Mouse (Mus musculus) hindbrain, postnatal 0 days (tissue): ENCODE measurements around the gene Wnt2b. TPM values are rescaled to one million over a fixed set of nuclear protein-coding genes. Genes with fewer than 3 reads are reported as not detected.

Source experiments
- ATAC-seq: fragments of 200-750 bp; cut with Nextera tagmentation; 2 replicates; pipeline ENCODE4 v1.8.0; 2017; ENCODE audit warnings: mild to moderate bottlenecking, moderate TSS enrichment, moderate library complexity
- DNase-seq: peaks from one replicate; pipeline ENCODE4 v3.0.0-alpha.2; 2015; ENCODE audit warnings: low spot score
- H3K27ac ChIP-seq: fragments of 300-500 bp; sonication (generic); 2 replicates; pipeline ENCODE4 v1.5.1; 2014; ENCODE audit warnings: mild to moderate bottlenecking
- H3K27me3 ChIP-seq: fragments of 300-500 bp; sonication (generic); 2 replicates; pipeline ENCODE4 v1.6.1; 2014; ENCODE audit warnings: low read length, mixed read lengths; ENCODE audit not compliant: insufficient read depth
- H3K36me3 ChIP-seq: fragments of 300-500 bp; sonication (generic); 2 replicates; pipeline ENCODE4 v1.6.1; 2014; ENCODE audit warnings: low read length, mixed read lengths; ENCODE audit not compliant: insufficient read depth
- H3K4me1 ChIP-seq: fragments of 300-500 bp; sonication (generic); 2 replicates; pipeline ENCODE4 v1.6.1; 2014; ENCODE audit warnings: antibody characterized with exemption, low read length, mixed read lengths; ENCODE audit not compliant: insufficient read depth
- H3K4me2 ChIP-seq: fragments of 300-500 bp; sonication (generic); 2 replicates; pipeline ENCODE4 v1.6.1; 2014; ENCODE audit warnings: low read depth, mild to moderate bottlenecking, low read length, moderate library complexity, mixed read lengths
- H3K4me3 ChIP-seq: fragments of 300-500 bp; sonication (generic); 2 replicates; pipeline ENCODE4 v1.5.1; 2014; ENCODE audit warnings: low read length
- H3K9ac ChIP-seq: fragments of 300-500 bp; sonication (generic); replicated peaks from 2 replicates; pipeline ENCODE4 v1.6.1; 2014; ENCODE audit warnings: mild to moderate bottlenecking, low read length, moderate library complexity, mixed read lengths
- H3K9me3 ChIP-seq: fragments of 300-500 bp; sonication (generic); 2 replicates; pipeline ENCODE4 v1.6.1; 2016; ENCODE audit warnings: low read length, mixed read lengths
- CTCF ChIP-seq: IDR thresholded peaks from 2 replicates; pipeline ENCODE4 v1.5.1; 2016; ENCODE audit warnings: antibody characterized with exemption, control low read depth, low read depth
- WGBS: fragments of 180-500 bp; shearing (Covaris S2); extraction: QIAGEN DNeasy Blood & Tissue Kit; methylation state at CpG from one replicate; pipeline ENCODE4 v1.1.7; 2014; 5-methylcytosine and 5-hydroxymethylcytosine counted together
- polyA plus RNA-seq: library from polyadenylated mRNA; unstranded; fragments of >200 nt; fragmentation: Nextera tagmentation; extraction: Ambion mirVana; gene quantifications from 2 replicates; pipeline ENCODE4 v1.2.1, GENCODE M21; 2015
- total RNA-seq: library from RNA; depleted of rRNA; stranded (reverse); fragments of >200 nt; gene quantifications from 2 replicates; pipeline ENCODE4 v1.2.3, GENCODE M21; 2014; rRNA removed

Gene Wnt2b
- total and polyA plus RNA-seq, 2 experiments from 2014 or later = 0.56 to 3.2 TPM

DNA sequence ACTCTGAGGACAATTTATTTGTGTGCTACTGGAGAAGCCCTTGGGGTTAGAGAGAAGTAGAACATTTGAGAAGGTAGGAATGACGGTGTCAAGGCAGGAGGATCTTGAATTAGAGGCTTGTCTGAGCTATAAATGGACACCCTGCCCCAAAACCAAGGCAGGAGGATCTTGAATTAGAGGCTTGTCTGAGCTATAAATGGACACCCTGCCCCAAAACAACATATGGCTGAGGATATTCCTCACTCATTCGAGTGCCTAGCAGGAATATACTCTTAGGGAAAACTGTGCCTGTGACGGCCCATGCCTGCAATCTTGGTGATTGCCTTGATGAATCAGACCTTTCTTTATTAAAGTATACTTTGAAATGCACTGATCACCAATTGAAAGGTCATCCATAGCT is 55.7 kb downstream of the Wnt2b start:
- Histone ChIP-seq H3K27ac (no peak overlapping the region), H3K4me2 (no peak overlapping the region), H3K27me3 (no peaks in the 10 kb centered on the region), H3K9me3 (no peaks in the 10 kb centered on the region), H3K9ac (no peak overlapping the region), H3K4me3 (no peak overlapping the region), H3K4me1 (no peaks in the 10 kb centered on the region), H3K36me3 (peaks cover 19% of the 10 kb centered on the region; the same call in 1 of the 2 replicates)
- no peak for TF ChIP-seq CTCF
- ATAC-seq (no peak), DNase-seq (no peak)
- 92% methylated on average over 3 of the region's 3 CpGs for WGBS

DNA sequence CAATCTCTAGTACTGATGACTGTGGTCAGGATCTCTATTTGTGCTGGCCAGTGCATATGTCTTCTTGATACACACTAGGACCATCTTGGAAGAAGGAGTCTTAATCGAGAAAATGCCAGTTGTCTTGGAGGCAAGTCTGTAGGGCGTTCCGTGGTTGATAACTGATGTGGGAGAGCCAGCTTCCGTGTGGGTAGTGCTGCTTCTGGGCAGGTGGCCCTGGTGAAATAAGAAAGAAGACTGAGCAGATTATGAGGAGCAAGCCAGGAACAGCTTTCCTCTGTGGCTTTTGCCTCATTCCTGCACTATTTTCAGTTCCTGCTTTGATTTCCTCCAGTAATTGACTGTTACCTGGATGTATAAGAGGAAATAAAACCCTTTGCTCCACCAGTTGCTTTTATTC is 56.3 kb downstream of the Wnt2b start:
- Histone ChIP-seq H3K4me1 (no peaks in the 10 kb centered on the region), H3K27me3 (no peaks in the 10 kb centered on the region), H3K9ac (no peak overlapping the region), H3K9me3 (no peaks in the 10 kb centered on the region), H3K4me2 (no peak overlapping the region), H3K36me3 (peaks cover 15% of the 10 kb centered on the region; the same call in 1 of the 2 replicates), H3K27ac (no peak overlapping the region), H3K4me3 (no peak overlapping the region)
- DNase-seq = no peak
- WGBS = 90% methylated on average over 4 of the region's 4 CpGs
- TF ChIP-seq CTCF = no peak
- ATAC-seq = no peak

DNA sequence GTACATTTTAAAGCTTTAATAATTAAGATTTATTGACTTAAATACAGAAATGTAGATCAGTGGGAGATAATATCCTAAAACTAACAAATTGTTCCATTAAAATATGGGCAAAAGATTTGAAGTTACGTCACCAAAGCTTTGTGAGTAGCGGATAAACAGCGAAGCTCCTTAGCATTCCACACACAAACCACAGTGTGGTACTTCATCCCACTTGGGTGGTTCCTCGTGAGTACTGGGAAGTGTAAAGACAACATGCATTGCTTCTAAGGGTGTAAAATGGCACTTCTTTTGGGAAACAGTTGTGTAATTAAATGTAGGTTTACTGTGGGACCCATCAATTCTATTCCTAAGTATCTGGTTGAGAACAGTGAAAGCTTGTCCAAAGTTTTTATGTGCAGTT is 60.6 kb downstream of the Wnt2b start:
- H3K36me3 ChIP-seq = peaks cover 15% of the 10 kb centered on the region; the same call in 1 of the 2 replicates
- H3K27ac ChIP-seq = no peak overlapping the region
- no peak overlapping the region for H3K9ac ChIP-seq
- no peak for TF ChIP-seq CTCF
- DNase-seq (no peak), ATAC-seq (no peak)
- H3K4me2 ChIP-seq = no peak overlapping the region
- H3K9me3 ChIP-seq = no peaks in the 10 kb centered on the region
- no peaks in the 10 kb centered on the region for H3K4me1 ChIP-seq
- no peak overlapping the region for H3K4me3 ChIP-seq
- H3K27me3 ChIP-seq = no peaks in the 10 kb centered on the region
- 92% methylated on average over 4 of the region's 4 CpGs for WGBS

DNA sequence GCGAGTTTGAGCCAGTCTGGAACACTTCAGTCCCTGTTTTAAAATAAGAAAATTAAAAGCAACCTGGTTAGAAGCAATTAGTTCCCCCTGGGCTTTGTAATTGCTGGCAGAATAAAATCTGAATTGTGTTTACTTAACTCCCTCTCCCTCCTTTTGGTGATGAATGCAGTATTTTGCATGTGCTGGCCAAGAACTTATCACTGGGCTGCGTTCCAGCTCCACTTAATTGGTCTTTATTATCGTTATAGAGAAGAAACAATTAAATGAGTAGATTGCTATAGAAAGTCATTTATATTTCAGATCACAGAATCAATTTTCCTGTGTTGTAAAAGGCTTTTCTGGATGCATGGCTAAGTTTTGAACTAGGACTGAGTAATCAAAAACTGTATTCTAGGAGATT is 65.6 kb downstream of the Wnt2b start:
- Histone ChIP-seq H3K4me3 (no peak overlapping the region), H3K27me3 (no peaks in the 10 kb centered on the region), H3K4me1 (no peaks in the 10 kb centered on the region), H3K9ac (no peak overlapping the region), H3K9me3 (no peaks in the 10 kb centered on the region), H3K36me3 (peaks cover 17% of the 10 kb centered on the region; the same call in 1 of the 2 replicates), H3K27ac (no peak overlapping the region), H3K4me2 (no peak overlapping the region)
- DNase-seq = peak; percentile 7
- ATAC-seq = no peak
- 67% methylated on average over 3 of the region's 3 CpGs for WGBS
- TF ChIP-seq CTCF = no peak

Other genes starting within 250 kb of the Wnt2b start
- 0.36 and 0.58 TPM in 2 replicates for gene Ppm1j, start 180.9 kb downstream of the Wnt2b start, total RNA-seq
- 0.99 and 1.9 TPM in 2 replicates for gene Ppm1j, start 180.9 kb downstream of the Wnt2b start, polyA plus RNA-seq
- 0.21 TPM in 1 of 2 replicates, not detected in the other for gene Fam19a3, start 180.1 kb downstream of the Wnt2b start, total RNA-seq
- gene Fam19a3, start 180.1 kb downstream of the Wnt2b start, polyA plus RNA-seq = not detected in 2 replicates
- 49.9 and 63.4 TPM in 2 replicates for gene Rhoc, start 173.5 kb downstream of the Wnt2b start, total RNA-seq
- 54.8 and 55.7 TPM in 2 replicates for gene Rhoc, start 173.5 kb downstream of the Wnt2b start, polyA plus RNA-seq
- gene Mov10, start 143.4 kb downstream of the Wnt2b start, total RNA-seq = 10.9 and 11.6 TPM in 2 replicates
- gene Mov10, start 143.4 kb downstream of the Wnt2b start, polyA plus RNA-seq = 8.0 and 8.9 TPM in 2 replicates
- gene St7l, start 97.9 kb downstream of the Wnt2b start, total RNA-seq = 18.9 and 28.9 TPM in 2 replicates
- 30.3 and 31.3 TPM in 2 replicates for gene St7l, start 97.9 kb downstream of the Wnt2b start, polyA plus RNA-seq
- 95.1 and 107 TPM in 2 replicates for gene Capza1, start 97.4 kb downstream of the Wnt2b start, total RNA-seq
- gene Capza1, start 97.4 kb downstream of the Wnt2b start, polyA plus RNA-seq = 98.4 and 99.5 TPM in 2 replicates
- 24.9 and 27.8 TPM in 2 replicates for gene Cttnbp2nl, start 91.2 kb upstream of the Wnt2b start, total RNA-seq
- gene Cttnbp2nl, start 91.2 kb upstream of the Wnt2b start, polyA plus RNA-seq = 35.9 and 42.4 TPM in 2 replicates
- not detected in 2 replicates for gene 4930564D02Rik, start 104.9 kb upstream of the Wnt2b start, total RNA-seq
- not detected in 2 replicates for gene 4930564D02Rik, start 104.9 kb upstream of the Wnt2b start, polyA plus RNA-seq